17 mouse cellular contexts compared by ENCODE assay signal in the genomic region with DNA sequence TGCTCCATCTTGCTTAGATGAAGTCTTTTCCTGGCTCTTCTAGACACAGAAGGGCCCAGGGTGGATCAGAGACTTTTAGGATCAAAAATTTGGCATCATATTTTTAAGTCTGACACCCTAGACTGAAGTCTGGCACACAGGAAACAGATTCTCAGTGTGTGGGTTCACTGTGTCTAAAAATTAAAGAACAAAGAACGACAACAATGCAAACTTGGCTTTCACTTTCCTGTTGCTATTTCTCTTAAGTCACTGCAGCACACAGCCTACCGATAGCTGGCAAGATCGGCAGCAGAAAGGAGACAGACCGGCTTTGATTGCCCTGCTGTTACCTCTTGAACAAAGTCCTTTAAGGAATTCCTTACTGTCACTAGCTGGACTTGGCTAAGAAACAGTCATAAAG.
DNase-seq lines count a peak whose midpoint lies in the region; ATAC-seq and TF ChIP-seq lines count a peak whose summit lies in the region.
"Had no signal": no experiment of that assay in that cellular context is flagged by ENCODE, and none has a peak within 500 bp of the region (broad histone marks: within the 10 kb centered on the region; RNA-seq: fewer than 3 reads in every experiment).

No protein-coding gene starts in this region.

- ATAC-seq in inflammation-experienced regulatory T-cells, adult 6 months = peak; percentile 86
- no peak for ATAC-seq in liver, embryonic 11.5 days (replicated peaks; ENCODE audit: low FRiP score)
- ATAC-seq: forebrain, embryonic 13.5 days; forebrain, postnatal 0 days had no signal

- TF ChIP-seq RAD21 in CH12.LX (IDR thresholded peaks at IDR 0.05; ENCODE audit: low read depth, low read length) = no peak

- H3K27me3 ChIP-seq in CH12.LX (replicated peaks) = no peaks in the 10 kb centered on the region
- H3K27me3 ChIP-seq in liver, embryonic 11.5 days (replicated peaks; ENCODE audit: control insufficient read depth, insufficient read depth, low read length) = no peaks in the 10 kb centered on the region
- H3K27me3 ChIP-seq: forebrain, embryonic 13.5 days; hindbrain, embryonic 15.5 days had no signal

- no peaks in the 10 kb centered on the region for H3K4me1 ChIP-seq in CH12.LX (ENCODE audit: control insufficient read depth in 1 of 2, insufficient read depth in 2 of 2)
- no peaks in the 10 kb centered on the region for H3K4me1 ChIP-seq in liver, embryonic 11.5 days (replicated peaks; ENCODE audit: control insufficient read depth, insufficient read depth, low read length)
- H3K4me1 ChIP-seq: embryonic facial prominence, embryonic 10.5 days; forebrain, embryonic 13.5 days; heart, embryonic 12.5 days; hindbrain, embryonic 15.5 days had no signal

- dilution Hi-C loops in CH12.LX (cut with MboI; ENCODE audit: extremely low pct_ligation_motif_present, extremely low pct_unique_long_range_greater_than_20kb, low sequenced_read_pairs) = no loop called here

- no peak for TF ChIP-seq POLR2A in CH12.LX (IDR thresholded peaks at IDR 0.05; ENCODE audit: low read depth, low read length)

- no peaks in the 10 kb centered on the region for H3K79me2 ChIP-seq in CH12.LX (replicated peaks; ENCODE audit: control insufficient read depth, extremely low read depth, insufficient read depth, poor library complexity, severe bottlenecking)

- TF ChIP-seq CTCF in CH12.LX (conservative IDR thresholded peaks at IDR 0.05 in 1 of 2, IDR thresholded peaks at IDR 0.05 in 1 of 2; ENCODE audit: low read depth in 2 of 2, low read length in 2 of 2) = no peak

- peak overlapping the region; percentile 16; the same call in 1 of the 2 replicates for H3K4me2 ChIP-seq in CH12.LX (ENCODE audit: insufficient read depth, low read depth, poor library complexity, severe bottlenecking)
- H3K4me2 ChIP-seq in liver, embryonic 11.5 days = no peak overlapping the region
- H3K4me2 ChIP-seq: forebrain, embryonic 13.5 days; heart, embryonic 12.5 days; hindbrain, embryonic 15.5 days had no signal

- peak; percentile 1 for DNase-seq in lung, postnatal 25 days (ENCODE audit: low spot score)
- no peak for DNase-seq in lung, postnatal 4 days
- peak; percentile 39 for DNase-seq in CD4-positive helper T cell, adult 2 months (ENCODE audit: low read depth, low spot score)
- DNase-seq in CH12.LX (ENCODE audit: extremely low read depth) = no peak
- no peak for DNase-seq in thymus, adult 18-20 months
- no peak for DNase-seq in liver, embryonic 11.5 days (ENCODE audit: low spot score)
- DNase-seq: adrenal gland, postnatal 14 days; cerebellum, adult 2 months; cerebellum, postnatal 10 days; forebrain, postnatal 0 days; gastrocnemius, postnatal 14 days; heart, postnatal 36 days had no signal

- H3K36me3 ChIP-seq in CH12.LX (replicated peaks in 1 of 2; ENCODE audit: control insufficient read depth in 1 of 2, insufficient read depth in 1 of 2, low read length in 1 of 2) = no peaks in the 10 kb centered on the region
- H3K36me3 ChIP-seq in liver, embryonic 11.5 days (ENCODE audit: control insufficient read depth, insufficient read depth, low read length) = no peaks in the 10 kb centered on the region
- H3K36me3 ChIP-seq: embryonic facial prominence, embryonic 10.5 days; heart, embryonic 12.5 days; hindbrain, embryonic 15.5 days had no signal

- in situ Hi-C loops in CH12.LX (cut with MboI; ENCODE audit: low pct_ligation_motif_present, low pct_unique_long_range_greater_than_20kb, low sequenced_read_pairs) = no loop called here

- TF ChIP-seq EP300 in CH12.LX (IDR thresholded peaks at IDR 0.05; ENCODE audit: low read length) = no peak

- no peak overlapping the region for H3K9ac ChIP-seq in CH12.LX (ENCODE audit: insufficient read depth, low read depth)
- no peak overlapping the region for H3K9ac ChIP-seq in liver, embryonic 11.5 days (ENCODE audit: low read depth, low read length)
- H3K9ac ChIP-seq: forebrain, embryonic 13.5 days; forebrain, postnatal 0 days; heart, embryonic 12.5 days; hindbrain, embryonic 15.5 days had no signal

- no peaks in the 10 kb centered on the region for H3K9me3 ChIP-seq in CH12.LX (replicated peaks; ENCODE audit: low read length)
- H3K9me3 ChIP-seq in liver, embryonic 11.5 days (ENCODE audit: control insufficient read depth, low read length) = no peaks in the 10 kb centered on the region
- H3K9me3 ChIP-seq: embryonic facial prominence, embryonic 10.5 days; forebrain, embryonic 13.5 days; heart, embryonic 12.5 days; hindbrain, embryonic 15.5 days had no signal

- H3K4me3 ChIP-seq in CH12.LX (replicated peaks in 1 of 3; ENCODE audit: low read depth in 2 of 3, low read length in 2 of 3, poor library complexity in 1 of 3) = no peak overlapping the region
- H3K4me3 ChIP-seq in liver, embryonic 11.5 days (ENCODE audit: low read depth, low read length) = no peak overlapping the region
- H3K4me3 ChIP-seq: embryonic facial prominence, embryonic 10.5 days; forebrain, embryonic 13.5 days; heart, embryonic 12.5 days; hindbrain, embryonic 15.5 days had no signal

- 87% methylated on average over 4 of the region's 4 CpGs for WGBS in liver, embryonic 11.5 days

- no peak overlapping the region for H3K27ac ChIP-seq in CH12.LX (ENCODE audit: insufficient read depth, low read depth)
- H3K27ac ChIP-seq in liver, embryonic 11.5 days (ENCODE audit: low read depth, low read length) = no peak overlapping the region
- H3K27ac ChIP-seq: embryonic facial prominence, embryonic 10.5 days; forebrain, embryonic 13.5 days; hindbrain, embryonic 15.5 days had no signal

TF ChIP-seq in CH12.LX, 34 proteins besides CTCF, POLR2A, EP300 and RAD21:
- TF ChIP-seq KAT2A (IDR thresholded peaks at IDR 0.05; ENCODE audit: insufficient replicate concordance, low read length) (no peak), BHLHE40 (IDR thresholded peaks at IDR 0.05; ENCODE audit: low read depth, low read length) (no peak)

Comparison
In these comparisons a context has a peak if more than half of its experiments do, and no peak if none do; other contexts are left out.
1. DNase-seq: peak in lung, postnatal 25 days (single experiment) and CD4-positive helper T cell, adult 2 months (single experiment); none in lung, postnatal 4 days (0 of 2), CH12.LX (single experiment), thymus, adult 18-20 months (0 of 2) and liver, embryonic 11.5 days (single experiment).